1 mouse cellular context compared by ENCODE assay signal in the genomic region with DNA sequence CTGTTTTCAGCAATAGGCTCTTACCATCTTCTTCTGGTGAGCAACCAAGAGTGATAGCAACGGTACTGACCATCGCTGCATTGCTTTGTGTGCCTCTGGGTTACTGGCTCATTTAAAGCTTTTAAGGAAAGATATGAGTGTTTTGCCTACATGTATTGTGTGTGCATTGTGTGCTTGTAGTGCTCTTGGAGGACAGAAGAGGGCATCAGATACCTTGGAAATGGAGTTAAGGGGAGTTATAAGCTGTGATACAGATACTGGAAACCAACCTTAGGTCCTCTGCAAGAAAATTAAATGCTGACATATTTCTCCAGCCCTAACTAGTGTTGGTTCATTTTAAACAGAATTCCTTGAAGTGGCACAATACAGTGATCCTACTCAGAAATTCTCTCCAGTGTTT.
TF ChIP-seq lines count a peak whose summit lies in the region.

No protein-coding gene starts in this region.

TF ChIP-seq in MEL, 35 proteins besides CTCF, POLR2A, EP300 and RAD21:
- TF ChIP-seq SMC3 (IDR thresholded peaks at IDR 0.05; ENCODE audit: low read depth, low read length) (peak; percentile 85), ZC3H11A (IDR thresholded peaks at IDR 0.05; ENCODE audit: low read depth, low read length) (peak; percentile 87), POLR2AphosphoS2 (IDR thresholded peaks at IDR 0.05; ENCODE audit: low read length) (no peak)
